Mouse (Mus musculus) lung, embryonic 14.5 days (tissue): ENCODE measurements around the gene Zfp273. TPM values are rescaled to one million over a fixed set of nuclear protein-coding genes. Genes with fewer than 3 reads are reported as not detected.
"Not testable (repeated sequence)": the region's sequence is repeated elsewhere in the genome, so short reads cannot be mapped to it uniquely, and the experiment has no call there.

Source experiments
- ATAC-seq: fragments of 200-750 bp; cut with Nextera tagmentation; 2 replicates; pipeline ENCODE4 v1.8.0; 2017; ENCODE audit warnings: mild to moderate bottlenecking, moderate TSS enrichment, moderate library complexity; ENCODE audit not compliant: insufficient read depth
- DNase-seq: peaks from one replicate; pipeline ENCODE4 v3.0.0-alpha.2; 2015
- H3K27ac ChIP-seq: fragments of 300-500 bp; sonication (generic); 2 replicates; pipeline ENCODE4 v1.5.1; 2014; ENCODE audit warnings: low read depth, mild to moderate bottlenecking, moderate library complexity
- H3K27me3 ChIP-seq: fragments of 300-500 bp; sonication (generic); 2 replicates; pipeline ENCODE4 v1.6.1; 2014; ENCODE audit warnings: low read length, control low read depth; ENCODE audit not compliant: insufficient read depth
- H3K36me3 ChIP-seq: fragments of 300-500 bp; sonication (generic); 2 replicates; pipeline ENCODE4 v1.6.1; 2014; ENCODE audit warnings: control low read depth; ENCODE audit not compliant: insufficient read depth
- H3K4me1 ChIP-seq: fragments of 300-500 bp; sonication (generic); 2 replicates; pipeline ENCODE4 v1.6.1; 2014; ENCODE audit warnings: antibody characterized with exemption, control low read depth; ENCODE audit not compliant: insufficient read depth
- H3K4me2 ChIP-seq: fragments of 300-500 bp; sonication (generic); 2 replicates; pipeline ENCODE4 v1.6.1; 2014; ENCODE audit warnings: mild to moderate bottlenecking
- H3K4me3 ChIP-seq: fragments of 300-500 bp; sonication (generic); 2 replicates; pipeline ENCODE4 v1.5.1; 2014; ENCODE audit warnings: low read depth, low read length
- H3K9ac ChIP-seq: fragments of 300-500 bp; sonication (generic); 2 replicates; pipeline ENCODE4 v1.6.1; 2014
- H3K9me3 ChIP-seq: fragments of 300-500 bp; sonication (generic); 2 replicates; pipeline ENCODE4 v1.6.1; 2016; ENCODE audit warnings: low read depth, low read length, control low read depth
- CTCF ChIP-seq: IDR thresholded peaks from 2 replicates; pipeline ENCODE4 v1.5.1; 2016; ENCODE audit warnings: antibody characterized with exemption, low read depth
- WGBS: fragments of 180-500 bp; shearing (Covaris S2); extraction: QIAGEN DNeasy Blood & Tissue Kit; methylation state at CpG from one replicate; pipeline ENCODE4 v1.1.7; 2014; 5-methylcytosine and 5-hydroxymethylcytosine counted together
- polyA plus RNA-seq: library from polyadenylated mRNA; unstranded; fragments of >200 nt; fragmentation: Nextera tagmentation; extraction: Ambion mirVana; gene quantifications from 2 replicates; pipeline ENCODE4 v1.2.1, GENCODE M21; 2014

Zfp273 gene
- 7.5 and 8.0 TPM in 2 replicates for polyA plus RNA-seq

- H3K4me2 ChIP-seq: peak within 1 kb of the TSS; percentile 83
- H3K9ac ChIP-seq: peak within 1 kb of the TSS; percentile 54
- no peaks in the 10 kb centered on the region for H3K9me3 ChIP-seq
- 4% methylated on average over 31 of the region's 31 CpGs for WGBS
- ATAC-seq (peak; percentile 98), DNase-seq (peak; percentile 89)
- peak within 1 kb of the TSS; percentile 82 for H3K27ac ChIP-seq
- no peaks in the 10 kb centered on the region for H3K36me3 ChIP-seq
- peak within 1 kb of the TSS; percentile 54 for H3K4me3 ChIP-seq
- H3K4me1 ChIP-seq: no peaks in the 10 kb centered on the region
- H3K27me3 ChIP-seq: no peaks in the 10 kb centered on the region
- TF ChIP-seq CTCF: no peak
Measured at GRCm38 (mm10) chr13:67813710-67814660, at the start of gene Zfp273. TSS of gene Zfp273 (plus strand) at chr13:67813740.

- no peaks in the 10 kb centered on the region for H3K36me3 ChIP-seq
- H3K27ac ChIP-seq: no peak within 1 kb of the TSS
- H3K9me3 ChIP-seq: no peaks in the 10 kb centered on the region
- no peak for TF ChIP-seq CTCF
- H3K9ac ChIP-seq: peak within 1 kb of the TSS; percentile 51
- H3K4me1 ChIP-seq: no peaks in the 10 kb centered on the region
- ATAC-seq (peak; percentile 98), DNase-seq (peak; percentile 90)
- H3K27me3 ChIP-seq: no peaks in the 10 kb centered on the region
- H3K4me3 ChIP-seq: peak within 1 kb of the TSS; percentile 57
- 8% methylated on average over 26 of the region's 26 CpGs for WGBS
- H3K4me2 ChIP-seq: peak within 1 kb of the TSS; percentile 64
Measured at GRCm38 (mm10) chr13:67779265-67780221, 34.0 kb upstream of the Zfp273 start, which contains the start of gene Zfp493. TSS of gene Zfp493 (plus strand) at chr13:67779693.

GRCm38 (mm10) chr13:67791921-67792455 is 21.6 kb upstream of the Zfp273 start:
- no peak for TF ChIP-seq CTCF
- ATAC-seq (no peak), DNase-seq (no peak)
- Histone ChIP-seq H3K27me3 (no peaks in the 10 kb centered on the region), H3K4me1 (no peaks in the 10 kb centered on the region), H3K4me2 (no peak overlapping the region), H3K9ac (no peak overlapping the region), H3K9me3 (no peaks in the 10 kb centered on the region; the same call in 1 of the 2 replicates), H3K36me3 (no peaks in the 10 kb centered on the region), H3K27ac (no peak overlapping the region), H3K4me3 (no peak overlapping the region)
- WGBS: 93% methylated on average over 10 of the region's 10 CpGs

- no peak for TF ChIP-seq CTCF
- no peak for ATAC-seq
- WGBS: 83% methylated on average over 3 of the region's 3 CpGs
- H3K9me3 ChIP-seq: no peaks in the 10 kb centered on the region
- H3K4me1 ChIP-seq: no peaks in the 10 kb centered on the region
- H3K4me2 ChIP-seq: no peak overlapping the region
- H3K27ac ChIP-seq: no peak overlapping the region
- no peak for DNase-seq
- no peaks in the 10 kb centered on the region for H3K27me3 ChIP-seq
- no peak overlapping the region for H3K4me3 ChIP-seq
- H3K9ac ChIP-seq: no peak overlapping the region
- no peaks in the 10 kb centered on the region for H3K36me3 ChIP-seq
Measured at GRCm38 (mm10) chr13:67798618-67799017, 14.9 kb upstream of the Zfp273 start.

GRCm38 (mm10) chr13:67799151-67799550 is 14.4 kb upstream of the Zfp273 start:
- WGBS: 79% methylated on average over 3 of the region's 3 CpGs
- H3K4me2 ChIP-seq, H3K36me3 ChIP-seq, H3K9ac ChIP-seq, H3K4me3 ChIP-seq, H3K27me3 ChIP-seq, H3K27ac ChIP-seq, H3K4me1 ChIP-seq, DNase-seq, ATAC-seq, H3K9me3 ChIP-seq: not testable (repeated sequence)

GRCm38 (mm10) chr13:67811651-67812210 is 1.8 kb upstream of the Zfp273 start:
- no peak overlapping the region for H3K4me3 ChIP-seq
- no peak overlapping the region for H3K9ac ChIP-seq
- H3K4me2 ChIP-seq: no peak overlapping the region
- no peaks in the 10 kb centered on the region for H3K27me3 ChIP-seq
- no peaks in the 10 kb centered on the region for H3K4me1 ChIP-seq
- no peaks in the 10 kb centered on the region for H3K9me3 ChIP-seq
- DNase-seq (no peak), ATAC-seq (no peak)
- no peak overlapping the region for H3K27ac ChIP-seq
- WGBS: 29% methylated on average over 1 of the region's 1 CpGs
- no peak for TF ChIP-seq CTCF
- no peaks in the 10 kb centered on the region for H3K36me3 ChIP-seq
